Mouse (Mus musculus) embryonic facial prominence, embryonic 14.5 days (tissue): ENCODE measurements around the gene Snrpd3. TPM values are rescaled to one million over a fixed set of nuclear protein-coding genes. Genes with fewer than 3 reads are reported as not detected.
"Not testable (repeated sequence)": the region's sequence is repeated elsewhere in the genome, so short reads cannot be mapped to it uniquely, and the experiment has no call there.

ENCODE experiments used
- ATAC-seq: fragments of 200-750 bp; cut with Nextera tagmentation; 2 replicates; pipeline ENCODE4 v1.8.0; 2017; ENCODE audit warnings: low read depth, moderate number of reproducible peaks, moderate TSS enrichment
- DNase-seq: peaks from one replicate; pipeline ENCODE4 v3.0.0-alpha.2; 2015; ENCODE audit warnings: low spot score
- H3K27ac ChIP-seq: fragments of 300-500 bp; sonication (generic); replicated peaks from 2 replicates; pipeline ENCODE4 v1.5.1; 2014; ENCODE audit warnings: low read depth, mild to moderate bottlenecking, low read length, moderate library complexity
- H3K27me3 ChIP-seq: fragments of 300-500 bp; sonication (generic); replicated peaks from 2 replicates; pipeline ENCODE4 v1.6.1; 2014; ENCODE audit warnings: low read length; ENCODE audit not compliant: control insufficient read depth, insufficient read depth
- H3K36me3 ChIP-seq: fragments of 300-500 bp; sonication (generic); 2 replicates; pipeline ENCODE4 v1.6.1; 2014; ENCODE audit warnings: low read length, mixed read lengths; ENCODE audit not compliant: control insufficient read depth, insufficient read depth
- H3K4me1 ChIP-seq: fragments of 300-500 bp; sonication (generic); 2 replicates; pipeline ENCODE4 v1.6.1; 2014; ENCODE audit warnings: antibody characterized with exemption, low read length; ENCODE audit not compliant: control insufficient read depth, insufficient read depth
- H3K4me2 ChIP-seq: fragments of 300-500 bp; sonication (generic); 2 replicates; pipeline ENCODE4 v1.6.1; 2014; ENCODE audit warnings: low read depth, mild to moderate bottlenecking, low read length, moderate library complexity, mixed read lengths
- H3K4me3 ChIP-seq: fragments of 300-500 bp; sonication (generic); 2 replicates; pipeline ENCODE4 v1.5.1; 2014; ENCODE audit warnings: low read depth, mild to moderate bottlenecking, low read length
- H3K9ac ChIP-seq: fragments of 300-500 bp; sonication (generic); 2 replicates; pipeline ENCODE4 v1.6.1; 2014; ENCODE audit warnings: low read depth, mild to moderate bottlenecking, low read length, moderate library complexity, mixed read lengths
- H3K9me3 ChIP-seq: fragments of 300-500 bp; sonication (generic); 2 replicates; pipeline ENCODE4 v1.6.1; 2016; ENCODE audit warnings: low read length; ENCODE audit not compliant: control insufficient read depth
- WGBS: fragments of 180-500 bp; shearing (Covaris S2); extraction: QIAGEN DNeasy Blood & Tissue Kit; methylation state at CpG from one replicate; pipeline ENCODE4 v1.1.7; 2014; 5-methylcytosine and 5-hydroxymethylcytosine counted together
- polyA plus RNA-seq: library from polyadenylated mRNA; unstranded; fragments of >200 nt; fragmentation: Nextera tagmentation; extraction: Ambion mirVana; gene quantifications from 2 replicates; pipeline ENCODE4 v1.2.1, GENCODE M21; 2014

Snrpd3 gene
- polyA plus RNA-seq, 1 experiment from 2014 or later, result 162 TPM

DNA sequence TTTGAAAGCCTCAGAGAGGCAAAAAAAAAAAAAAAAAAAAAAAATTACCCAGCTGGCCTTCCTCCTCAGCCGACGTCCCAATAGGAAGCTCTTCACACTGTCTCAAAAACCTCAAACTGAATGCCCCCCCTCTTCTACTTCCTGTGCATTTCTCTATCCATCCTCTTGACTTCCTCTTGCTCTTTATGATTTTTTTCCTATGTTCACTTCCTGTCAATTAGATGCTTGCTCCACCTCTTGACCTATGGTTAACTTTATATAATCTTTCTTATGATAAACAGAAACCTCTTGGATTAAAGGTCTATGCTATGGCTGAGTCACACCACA lies 25.5 kb upstream of the Snrpd3 start:
- no peak for ATAC-seq
- no peaks in the 10 kb centered on the region for H3K36me3 ChIP-seq
- H3K27ac ChIP-seq, result no peak overlapping the region
- DNase-seq, result no peak
- H3K4me1 ChIP-seq, result no peaks in the 10 kb centered on the region
- no peak overlapping the region for H3K9ac ChIP-seq
- H3K9me3 ChIP-seq, result no peaks in the 10 kb centered on the region
- no peak overlapping the region for H3K4me3 ChIP-seq
- no peaks in the 10 kb centered on the region for H3K27me3 ChIP-seq
- 43% methylated on average over 2 of the region's 2 CpGs for WGBS
- no peak overlapping the region for H3K4me2 ChIP-seq

DNA sequence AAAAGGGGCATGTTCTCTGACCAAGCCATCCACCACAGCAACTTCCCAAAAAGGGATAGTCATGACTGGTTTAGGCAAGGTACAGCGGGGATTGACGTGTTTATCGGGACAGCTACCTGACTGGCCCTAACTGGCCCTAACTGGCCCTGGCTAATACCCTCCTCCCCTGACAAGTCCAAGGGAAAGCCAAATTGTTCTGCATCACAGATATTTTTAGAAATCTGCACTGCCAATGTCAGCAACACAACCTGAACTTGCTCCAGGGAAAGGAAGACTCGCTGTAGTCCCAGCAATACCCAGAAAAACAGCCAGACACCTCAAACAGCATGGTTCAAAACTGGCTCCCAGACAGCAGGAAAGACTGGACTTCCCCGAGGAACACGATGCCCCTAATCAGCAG lies 22.0 kb upstream of the Snrpd3 start:
- ATAC-seq, result no peak
- Histone ChIP-seq H3K36me3 (no peaks in the 10 kb centered on the region), H3K9me3 (no peaks in the 10 kb centered on the region), H3K4me3 (no peak overlapping the region), H3K9ac (no peak overlapping the region), H3K4me2 (no peak overlapping the region), H3K27ac (no peak overlapping the region), H3K27me3 (no peaks in the 10 kb centered on the region), H3K4me1 (no peaks in the 10 kb centered on the region)
- no peak for DNase-seq
- 51% methylated on average over 6 of the region's 6 CpGs for WGBS

DNA sequence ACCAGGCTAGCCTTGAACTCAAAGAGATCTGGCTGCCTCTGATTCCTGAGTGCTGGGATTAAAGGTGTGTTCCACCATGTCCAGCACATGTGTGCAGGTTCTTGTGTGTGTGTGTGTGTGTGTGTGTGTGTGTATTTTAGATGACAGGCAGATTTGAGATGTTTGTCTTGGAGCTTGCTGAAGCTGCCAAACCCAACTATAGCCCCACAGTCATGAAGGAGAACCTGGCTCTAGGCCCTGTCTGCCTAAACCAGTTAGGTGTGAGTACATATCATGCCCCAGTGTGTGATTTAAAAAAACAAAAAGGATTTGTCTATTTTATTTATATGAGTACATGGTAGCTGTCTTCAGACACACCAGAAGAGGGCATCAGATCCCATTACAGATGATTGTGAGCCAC lies 21.4 kb upstream of the Snrpd3 start:
- no peak overlapping the region for H3K4me3 ChIP-seq
- no peaks in the 10 kb centered on the region for H3K27me3 ChIP-seq
- H3K9ac ChIP-seq, result no peak overlapping the region
- no peaks in the 10 kb centered on the region for H3K36me3 ChIP-seq
- ATAC-seq (no peak), DNase-seq (no peak)
- H3K4me2 ChIP-seq, result no peak overlapping the region
- no peaks in the 10 kb centered on the region for H3K4me1 ChIP-seq
- H3K27ac ChIP-seq, result no peak overlapping the region
- no peaks in the 10 kb centered on the region for H3K9me3 ChIP-seq

DNA sequence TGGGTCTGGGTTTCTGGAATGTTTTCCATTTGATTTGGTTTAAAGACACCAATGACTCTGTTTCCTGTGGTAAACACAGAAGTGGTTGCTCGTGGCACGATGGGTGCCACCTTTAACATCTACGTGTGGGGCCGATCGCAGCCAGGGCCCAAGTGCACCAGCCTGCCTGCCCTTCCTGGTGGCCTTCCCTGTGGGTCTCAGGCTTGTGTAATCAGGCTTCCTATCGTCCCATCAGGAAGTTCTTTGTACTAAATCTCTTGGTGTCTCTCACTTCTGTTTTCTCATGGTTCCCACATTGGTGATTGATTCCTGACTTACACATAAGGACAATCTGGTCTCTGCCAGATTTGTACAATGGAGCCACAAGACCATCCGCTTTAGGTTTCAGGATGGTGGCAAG lies 18.1 kb upstream of the Snrpd3 start:
- H3K4me2 ChIP-seq, ATAC-seq, H3K4me3 ChIP-seq, H3K27me3 ChIP-seq, DNase-seq, H3K27ac ChIP-seq, H3K36me3 ChIP-seq, H3K9ac ChIP-seq, H3K4me1 ChIP-seq, H3K9me3 ChIP-seq: not testable (repeated sequence)
- 83% methylated on average over 7 of the region's 7 CpGs for WGBS

DNA sequence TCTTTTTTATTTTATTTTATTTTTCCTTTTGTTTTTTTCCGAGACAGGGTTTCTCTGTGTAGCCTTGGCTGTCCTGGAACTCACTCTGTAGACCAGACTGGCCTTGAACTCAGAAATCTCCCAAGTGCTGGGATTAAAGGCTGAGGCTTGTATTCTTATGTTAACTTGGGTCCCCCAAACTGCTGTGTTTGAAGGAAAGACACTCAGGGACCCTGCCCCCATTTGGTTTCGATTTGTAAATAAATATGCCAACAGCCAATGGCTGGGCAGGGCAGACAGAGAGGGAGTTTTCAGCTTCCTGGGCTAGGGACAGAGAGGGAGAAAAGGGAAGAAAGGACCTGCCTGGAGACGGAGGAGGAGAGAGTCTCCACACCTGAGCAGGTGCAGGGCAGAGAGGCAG lies 17.6 kb upstream of the Snrpd3 start:
- Histone ChIP-seq H3K36me3 (no peaks in the 10 kb centered on the region), H3K9ac (no peak overlapping the region), H3K9me3 (peaks cover 3% of the 10 kb centered on the region; the same call in 1 of the 2 replicates), H3K27me3 (no peaks in the 10 kb centered on the region), H3K4me3 (no peak overlapping the region), H3K4me1 (no peaks in the 10 kb centered on the region), H3K27ac (no peak overlapping the region), H3K4me2 (no peak overlapping the region)
- DNase-seq (no peak), ATAC-seq (no peak)
- 45% methylated on average over 3 of the region's 3 CpGs for WGBS

DNA sequence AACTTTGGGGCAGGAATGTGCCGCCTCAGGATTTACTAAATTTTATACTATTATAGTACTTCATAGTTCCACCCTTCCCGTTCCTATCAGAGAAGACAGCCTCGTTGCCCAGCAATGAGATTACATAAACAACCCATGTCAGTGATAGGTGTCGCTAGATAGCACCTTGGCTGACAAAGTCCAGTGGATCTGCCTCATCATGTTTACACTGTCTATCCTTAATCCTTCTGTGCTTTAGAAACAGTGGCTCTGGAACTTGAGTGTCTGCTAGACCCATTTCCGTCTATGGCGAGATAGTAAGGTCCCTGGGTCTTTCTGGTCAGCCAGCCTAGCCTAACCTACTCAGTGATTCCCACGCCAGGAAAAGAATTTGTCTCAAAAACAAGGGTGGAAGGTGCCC lies 17.0 kb upstream of the Snrpd3 start:
- H3K27ac ChIP-seq, result no peak overlapping the region
- H3K4me2 ChIP-seq, result no peak overlapping the region
- no peaks in the 10 kb centered on the region for H3K36me3 ChIP-seq
- no peaks in the 10 kb centered on the region for H3K4me1 ChIP-seq
- ATAC-seq (no peak), DNase-seq (no peak)
- H3K9ac ChIP-seq, result no peak overlapping the region
- H3K9me3 ChIP-seq, result peaks cover 3% of the 10 kb centered on the region; the same call in 1 of the 2 replicates
- no peaks in the 10 kb centered on the region for H3K27me3 ChIP-seq
- no peak overlapping the region for H3K4me3 ChIP-seq
- WGBS, result 74% methylated on average over 7 of the region's 7 CpGs

DNA sequence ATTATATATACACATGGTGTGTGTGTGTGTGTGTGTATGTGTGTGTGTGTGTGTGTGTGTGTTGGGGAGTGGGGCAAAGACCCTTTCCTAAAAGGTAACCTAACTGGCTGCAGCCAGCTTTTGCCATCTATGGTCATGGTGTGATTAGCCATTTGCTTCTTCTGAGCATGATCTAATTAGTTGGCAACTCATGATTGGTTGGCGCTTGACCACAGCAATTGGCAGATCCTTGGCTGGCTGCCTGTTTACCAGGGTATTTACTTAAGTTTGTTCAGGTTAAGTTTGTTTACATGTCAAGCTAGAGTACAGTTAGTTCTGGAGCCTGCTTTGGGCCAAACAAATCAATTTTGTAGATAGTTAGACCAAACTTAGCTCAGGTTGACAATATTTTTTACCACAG lies 15.7 kb upstream of the Snrpd3 start:
- 0 out of 2 replicates have a peak, but pooled peaks cover 5% of the 10 kb centered on the region for H3K36me3 ChIP-seq
- peaks cover 3% of the 10 kb centered on the region; the same call in 1 of the 2 replicates for H3K9me3 ChIP-seq
- ATAC-seq (no peak), DNase-seq (no peak)
- H3K27me3 ChIP-seq, result no peaks in the 10 kb centered on the region
- H3K27ac ChIP-seq, result no peak overlapping the region
- no peak overlapping the region for H3K4me2 ChIP-seq
- no peaks in the 10 kb centered on the region for H3K4me1 ChIP-seq
- H3K9ac ChIP-seq, result no peak overlapping the region
- 100% methylated on average over 1 of the region's 1 CpGs for WGBS
- H3K4me3 ChIP-seq, result no peak overlapping the region

DNA sequence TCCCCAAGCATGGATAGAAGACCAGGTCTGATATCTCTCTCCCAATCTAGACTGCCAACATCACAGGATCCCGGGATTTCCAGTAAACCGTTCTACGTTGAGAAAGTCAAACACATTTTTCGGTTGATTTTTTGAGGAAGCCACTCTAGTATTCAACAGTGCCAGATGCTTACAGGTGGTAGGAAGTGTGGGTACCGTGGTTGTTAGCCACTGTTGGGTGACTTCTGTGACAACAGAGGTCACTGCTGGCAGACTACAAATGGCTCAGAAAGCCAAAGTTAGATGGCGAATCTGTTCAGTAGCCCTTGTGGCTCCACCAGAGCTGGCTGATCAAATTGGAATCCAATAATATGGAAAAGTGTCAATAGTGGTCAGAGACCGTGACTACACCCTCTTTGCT lies 13.7 kb upstream of the Snrpd3 start:
- peaks cover 3% of the 10 kb centered on the region; the same call in 1 of the 2 replicates for H3K9me3 ChIP-seq
- H3K27ac ChIP-seq, result no peak overlapping the region
- peaks cover 24% of the 10 kb centered on the region for H3K36me3 ChIP-seq
- no peaks in the 10 kb centered on the region for H3K4me1 ChIP-seq
- WGBS, result 90% methylated on average over 7 of the region's 7 CpGs
- H3K9ac ChIP-seq, result no peak overlapping the region
- H3K4me3 ChIP-seq, result no peak overlapping the region
- DNase-seq (no peak), ATAC-seq (no peak)
- H3K4me2 ChIP-seq, result no peak overlapping the region
- H3K27me3 ChIP-seq, result no peaks in the 10 kb centered on the region

DNA sequence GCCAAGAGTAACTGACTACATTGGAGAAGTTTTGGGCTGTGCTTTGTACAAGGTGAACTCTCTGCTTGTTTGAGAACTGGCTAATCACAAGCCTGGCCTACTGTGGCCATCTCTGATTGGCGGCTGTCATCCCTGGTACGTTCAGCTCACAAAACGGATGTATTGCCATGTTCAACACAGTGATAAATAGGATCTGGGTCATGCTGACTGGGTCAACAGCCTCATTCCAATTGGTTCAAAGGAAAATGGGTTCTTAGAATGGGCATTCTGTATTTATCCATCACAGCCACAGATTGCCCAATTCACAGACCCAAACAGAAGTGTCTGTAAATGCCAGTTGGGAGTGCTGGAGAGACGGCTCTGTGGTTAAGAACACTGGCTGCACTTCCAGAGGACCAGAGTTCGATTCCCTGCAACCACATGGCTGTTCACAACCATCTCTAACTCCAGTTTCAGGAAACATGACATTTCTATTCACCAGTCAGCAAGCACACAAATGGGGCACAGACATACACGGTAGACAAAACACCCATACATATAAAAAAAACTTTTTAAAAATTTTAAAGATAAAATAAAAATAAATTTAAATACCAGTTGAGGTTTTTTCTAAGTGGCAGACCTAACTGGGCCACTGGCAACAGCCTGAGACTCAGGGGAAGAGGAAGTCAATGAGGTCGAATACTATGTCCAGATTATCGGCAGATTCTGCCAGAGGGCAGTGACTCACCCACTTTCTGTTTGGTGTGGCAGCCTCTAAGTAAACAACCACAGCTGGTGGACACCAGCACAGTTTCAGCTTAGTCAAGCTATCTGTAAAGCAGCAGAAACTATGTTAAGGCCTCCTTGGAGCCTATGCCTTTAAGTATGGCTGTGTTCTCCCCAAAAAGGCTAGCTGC lies 12.9 kb upstream of the Snrpd3 start:
- DNase-seq, result no peak
- WGBS, result 80% methylated on average over 8 of the region's 8 CpGs

More for the DNA sequence above, 12.9 kb upstream of the Snrpd3 start:
- peaks cover 32% of the 10 kb centered on the region for H3K36me3 ChIP-seq
- H3K9me3 ChIP-seq, result peaks cover 3% of the 10 kb centered on the region; the same call in 1 of the 2 replicates
- no peak overlapping the region for H3K4me3 ChIP-seq
- H3K27ac ChIP-seq, result no peak overlapping the region
- H3K4me2 ChIP-seq, result no peak overlapping the region
- H3K9ac ChIP-seq, result no peak overlapping the region
- no peaks in the 10 kb centered on the region for H3K27me3 ChIP-seq
- H3K4me1 ChIP-seq, result no peaks in the 10 kb centered on the region
- ATAC-seq, result no peak
